Mouse (Mus musculus): ENCODE measurements around the gene Tcea3.

DNA sequence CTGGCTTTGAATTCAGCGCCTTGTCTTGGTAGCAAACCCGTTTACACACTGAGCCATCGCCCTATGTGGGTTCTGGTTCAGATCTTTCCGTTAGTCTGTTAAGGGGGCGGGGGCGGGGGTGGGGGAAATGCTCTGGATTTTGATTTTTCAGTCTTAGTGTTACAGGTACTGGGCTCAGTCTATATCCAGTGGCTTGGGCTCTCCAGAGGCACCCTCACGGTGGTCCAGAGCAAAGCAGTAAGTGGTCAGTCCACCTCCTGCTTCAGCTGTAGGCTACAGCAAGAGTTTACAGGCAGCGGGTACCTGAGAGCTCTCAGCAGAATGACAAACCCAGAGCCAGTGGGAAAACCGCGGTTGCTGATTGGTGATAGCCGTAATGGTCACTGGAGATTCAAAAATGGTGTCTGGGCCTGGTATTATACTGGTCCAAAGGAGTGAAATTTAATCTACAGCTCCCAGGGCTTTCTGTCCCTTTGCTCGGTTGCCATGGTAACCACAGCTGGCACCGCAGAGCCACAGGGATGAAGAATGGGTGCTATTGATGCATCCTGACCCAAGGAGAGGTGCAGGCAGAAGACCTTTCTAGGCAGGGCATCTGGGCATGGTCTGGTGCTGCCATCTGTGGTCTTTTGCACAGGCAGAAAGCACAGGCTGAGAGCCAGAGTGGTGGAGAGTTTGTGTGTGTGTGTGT is 23.8 kb upstream of the Tcea3 start:
- TF ChIP-seq POLR2A (IDR thresholded peaks at IDR 0.05; ENCODE audit: insufficient read depth, low read depth, low read length), result no peak
- TF ChIP-seq CTCF (IDR thresholded peaks at IDR 0.05), result no peak
